Mouse (Mus musculus) layer of hippocampus, adult 2 months (tissue): ENCODE data around the gene Dhx34. TPM values are rescaled to one million over a fixed set of nuclear protein-coding genes. Genes with fewer than 3 reads are reported as not detected.
A peak's percentile ranks its signal among the peaks of the same experiment; 100 is the strongest.

Experiments used
- DNase-seq, 2 experiments: peaks; one replicate each; pipeline ENCODE4 v3.0.0; 2022; ENCODE audit warnings: low spot score in 2 of 2
- H3K27ac ChIP-seq: fragments of 200-600 bp; 2 replicates; pipeline ENCODE4 v1.8.1; 2022
- H3K4me3 ChIP-seq: fragments of 200-600 bp; 2 replicates; pipeline ENCODE4 v1.8.1; 2022; ENCODE audit warnings: mild to moderate bottlenecking
- CTCF ChIP-seq: fragments of 200-600 bp; conservative IDR thresholded peaks from 2 replicates; pipeline ENCODE4 v1.8.1; 2022; ENCODE audit warnings: antibody characterized with exemption, mild to moderate bottlenecking, moderate library complexity
- total RNA-seq, 2 experiments: library from RNA; stranded (reverse); gene quantifications; 2 replicates each; pipeline ENCODE4 v1.2.3; 2021

Dhx34 gene
- total RNA-seq, 2 experiments from 2014 or later, result 12.3 to 12.4 TPM

GRCm38 (mm10) chr7:16244067-16244466, 22.2 kb upstream of the Dhx34 start, which contains the start of gene C5ar2:
C5ar2 (minus strand) TSS chr7:16244154.
- Histone ChIP-seq H3K27ac (peak within 1 kb of the TSS; percentile 39; the same call in 1 of the 2 replicates), H3K4me3 (no peak within 1 kb of the TSS)
- DNase-seq, result no peak
- no peak for TF ChIP-seq CTCF

GRCm38 (mm10) chr7:16242198-16242597, 20.4 kb upstream of the Dhx34 start:
- DNase-seq, result no peak
- H3K27ac ChIP-seq, result no peak overlapping the region
- H3K4me3 ChIP-seq, result no peak overlapping the region
- TF ChIP-seq CTCF, result no peak

DNA sequence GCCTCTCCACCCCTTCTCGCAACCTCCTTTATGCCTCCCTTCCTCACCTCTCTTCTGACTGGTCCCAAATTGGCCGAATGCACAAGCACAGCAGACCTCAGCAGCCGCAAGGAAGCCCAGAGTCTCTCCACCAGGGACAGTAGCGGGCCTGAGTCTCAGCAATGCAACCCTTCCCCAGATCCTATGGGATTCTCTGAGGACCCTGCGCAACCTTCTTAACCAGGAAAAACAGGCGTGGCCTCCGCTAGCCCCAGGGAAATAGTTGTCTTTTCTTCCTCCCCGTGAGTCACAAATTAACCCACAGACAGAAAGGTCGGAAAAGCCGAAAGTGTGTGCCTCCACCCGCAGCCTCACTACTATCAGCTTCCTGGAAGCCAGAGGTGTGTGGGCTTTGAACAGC, 19.9 kb upstream of the Dhx34 start:
- H3K27ac ChIP-seq, result no peak overlapping the region
- peak; percentile 19; the same call in 1 of the 2 replicates for TF ChIP-seq CTCF
- no peak for DNase-seq
- no peak overlapping the region for H3K4me3 ChIP-seq

DNA sequence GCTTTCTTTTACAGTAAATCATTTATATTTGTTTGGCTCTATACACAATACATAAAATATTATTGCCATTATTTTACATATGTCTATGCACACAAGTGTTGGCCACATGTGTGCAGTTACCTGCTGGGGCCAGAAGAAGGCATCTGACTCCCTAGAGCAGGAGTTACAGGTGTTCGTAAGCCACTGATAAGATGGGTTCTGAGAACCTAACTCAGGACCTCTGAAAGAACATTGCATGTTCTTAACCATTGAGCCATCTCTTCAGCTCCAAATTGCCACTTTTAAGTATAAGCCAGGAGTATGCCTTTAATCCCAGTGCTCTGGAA, 19.1 kb upstream of the Dhx34 start:
- no peak overlapping the region for H3K27ac ChIP-seq
- TF ChIP-seq CTCF, result no peak

DNA sequence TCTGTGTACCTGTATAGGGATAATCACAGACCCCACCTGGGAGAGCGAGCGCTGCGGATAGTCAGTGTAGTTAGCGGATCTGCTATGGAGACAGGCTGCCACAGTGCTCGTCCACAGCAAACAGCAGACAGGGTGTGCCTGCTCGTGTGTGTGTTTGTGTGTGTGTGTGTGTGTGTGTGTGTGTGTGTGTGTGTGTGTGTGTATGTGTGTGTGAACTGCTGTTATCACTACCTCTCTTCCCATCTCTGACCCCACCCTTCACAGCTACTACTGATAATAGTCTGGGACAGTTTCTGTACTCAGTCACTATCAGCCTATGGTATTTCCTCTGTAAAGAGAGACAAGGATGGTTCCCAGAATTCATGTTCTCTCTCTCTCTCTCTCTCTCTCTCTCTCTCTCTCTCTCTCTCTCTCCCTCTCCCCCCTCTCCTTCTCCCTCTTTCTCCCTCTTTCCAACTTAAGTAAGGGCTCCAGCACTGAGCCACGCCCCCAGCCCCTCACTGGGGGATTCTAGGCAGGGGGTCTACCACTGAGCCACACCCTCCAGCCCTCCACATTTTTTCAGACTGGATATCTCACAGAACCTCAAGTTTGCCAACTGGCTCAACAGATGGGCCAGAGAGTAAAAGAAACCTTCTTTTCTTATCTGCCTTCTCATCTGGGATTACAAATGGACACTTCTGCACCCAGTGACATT, 18.6 kb upstream of the Dhx34 start:
- Histone ChIP-seq H3K27ac (no peak overlapping the region), H3K4me3 (no peak overlapping the region)
- DNase-seq, result no peak
- TF ChIP-seq CTCF, result no peak

More for the DNA sequence above, 19.1 kb upstream of the Dhx34 start:
- H3K4me3 ChIP-seq, result no peak overlapping the region
- no peak for DNase-seq

DNA sequence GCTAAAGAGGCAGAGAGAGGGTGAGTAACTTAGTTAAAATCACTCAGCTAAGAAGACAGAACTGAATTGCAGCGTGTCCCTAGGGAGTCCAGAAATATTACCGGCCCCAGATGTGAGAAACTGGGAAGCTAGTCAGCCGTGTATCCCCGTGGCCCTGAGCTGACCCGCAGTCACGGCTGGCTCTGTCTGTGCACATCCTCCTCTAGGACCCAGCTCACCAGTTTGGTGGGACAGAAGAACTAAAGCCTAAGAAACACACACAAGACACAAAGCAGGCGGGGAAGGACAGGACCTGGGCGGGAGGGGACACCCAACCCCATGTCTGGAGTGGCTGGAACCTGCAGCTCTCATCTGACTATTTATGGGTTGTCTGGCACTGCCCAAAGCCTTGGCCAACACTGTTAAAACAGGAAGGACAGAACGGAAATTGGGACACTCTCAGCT, 17.7 kb upstream of the Dhx34 start:
- Histone ChIP-seq H3K4me3 (no peak overlapping the region), H3K27ac (0 out of 2 replicates have a peak overlapping the region, but pooled peaks have one; percentile 18)
- no peak for DNase-seq
- no peak for TF ChIP-seq CTCF

DNA sequence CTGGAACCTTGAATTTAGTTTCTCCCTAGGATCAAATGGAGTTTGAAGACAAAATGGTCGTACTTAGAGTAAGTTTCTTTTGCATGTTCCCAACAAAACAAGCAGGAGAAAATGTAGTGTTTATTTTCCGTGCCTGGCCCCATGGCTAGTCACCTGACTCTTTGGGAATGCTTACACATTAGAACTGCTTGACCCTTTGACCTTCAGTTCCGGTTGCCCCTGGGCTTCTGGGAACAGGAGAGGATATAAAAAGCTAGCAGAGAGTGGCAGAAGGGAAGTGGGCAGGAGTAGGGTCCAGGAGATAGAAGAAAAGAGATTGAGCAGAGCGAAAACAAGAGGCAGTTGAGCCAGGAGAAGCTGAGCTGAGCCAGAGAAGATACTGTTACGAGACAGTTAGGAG, 8.0 kb upstream of the Dhx34 start:
- H3K27ac ChIP-seq, result no peak overlapping the region
- TF ChIP-seq CTCF, result no peak
- no peak for DNase-seq
- H3K4me3 ChIP-seq, result no peak overlapping the region

DNA sequence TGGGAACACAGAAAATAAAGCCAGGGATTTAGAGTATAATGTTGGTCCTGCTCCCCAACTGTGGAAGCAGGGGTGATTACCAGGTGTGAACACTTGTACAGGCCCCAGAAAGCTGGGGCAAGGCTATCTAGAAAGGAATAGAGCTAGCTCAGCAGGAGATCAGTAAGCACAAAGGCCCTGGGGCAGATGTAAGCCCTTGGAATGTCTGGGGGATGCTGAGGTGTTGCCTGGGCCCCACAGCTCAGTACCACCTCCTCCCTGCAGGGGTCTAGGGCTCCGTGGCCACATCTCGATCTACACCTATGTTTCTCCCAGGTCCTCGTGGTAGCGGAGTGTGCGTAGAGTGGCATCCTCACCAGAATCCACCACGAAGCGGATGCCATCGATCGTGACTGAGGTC, 7.9 kb downstream of the Dhx34 start:
- no peak overlapping the region for H3K4me3 ChIP-seq
- H3K27ac ChIP-seq, result no peak overlapping the region
- no peak for TF ChIP-seq CTCF
- no peak for DNase-seq

DNA sequence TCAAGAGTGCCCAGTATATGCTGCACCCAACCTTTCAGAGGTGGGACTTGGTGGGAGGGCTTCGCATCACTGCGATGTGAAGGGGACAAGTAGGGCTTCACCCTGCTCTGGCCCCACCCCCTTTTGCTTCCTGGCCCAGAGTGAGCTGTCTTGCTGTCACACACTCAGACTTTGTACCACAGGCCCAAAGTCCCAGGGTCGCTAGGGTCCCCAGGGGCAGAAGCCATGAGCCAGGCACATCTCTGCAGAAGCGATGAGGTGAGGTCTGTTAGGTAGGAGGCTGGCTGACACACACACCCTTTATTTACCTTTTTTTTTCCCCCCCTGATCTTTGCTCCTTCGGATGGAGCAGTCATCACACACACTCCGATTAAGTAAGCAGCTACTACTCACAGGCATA, 8.6 kb downstream of the Dhx34 start:
- no peak for TF ChIP-seq CTCF
- DNase-seq, result no peak
- Histone ChIP-seq H3K27ac (no peak overlapping the region), H3K4me3 (no peak overlapping the region)

DNA sequence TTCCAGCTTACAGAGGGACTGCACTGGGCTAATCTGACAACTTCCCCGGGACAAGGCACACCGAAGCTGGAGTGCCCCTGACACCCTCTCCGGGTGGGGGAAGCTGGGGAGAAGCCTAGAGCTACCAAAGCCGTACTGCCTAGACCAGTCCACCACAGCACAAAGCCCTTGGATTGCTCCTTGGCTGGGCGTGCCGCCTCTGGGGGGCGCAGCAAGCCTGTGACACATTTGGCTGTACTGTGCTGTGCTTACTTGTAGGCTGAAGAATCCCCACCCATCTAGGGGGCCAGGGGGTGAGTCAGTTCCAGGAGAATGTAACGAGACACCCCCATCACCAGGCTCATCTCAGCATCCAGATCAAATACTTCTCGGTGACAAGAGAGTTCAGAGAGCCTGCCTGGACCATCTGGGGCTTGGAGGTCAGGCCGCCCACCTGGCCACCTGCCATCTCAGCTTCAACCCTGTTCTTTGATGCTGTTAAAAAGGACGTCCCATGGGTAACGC, 10.9 kb downstream of the Dhx34 start:
- no peak for DNase-seq
- peak; percentile 48 for TF ChIP-seq CTCF
- no peak overlapping the region for H3K27ac ChIP-seq

GRCm38 (mm10) chr7:16208781-16209665, 12.8 kb downstream of the Dhx34 start:
- no peak for DNase-seq
- Histone ChIP-seq H3K4me3 (no peak overlapping the region), H3K27ac (no peak overlapping the region)
- no peak for TF ChIP-seq CTCF

More for the DNA sequence above, 10.9 kb downstream of the Dhx34 start:
- H3K4me3 ChIP-seq, result no peak overlapping the region

DNA sequence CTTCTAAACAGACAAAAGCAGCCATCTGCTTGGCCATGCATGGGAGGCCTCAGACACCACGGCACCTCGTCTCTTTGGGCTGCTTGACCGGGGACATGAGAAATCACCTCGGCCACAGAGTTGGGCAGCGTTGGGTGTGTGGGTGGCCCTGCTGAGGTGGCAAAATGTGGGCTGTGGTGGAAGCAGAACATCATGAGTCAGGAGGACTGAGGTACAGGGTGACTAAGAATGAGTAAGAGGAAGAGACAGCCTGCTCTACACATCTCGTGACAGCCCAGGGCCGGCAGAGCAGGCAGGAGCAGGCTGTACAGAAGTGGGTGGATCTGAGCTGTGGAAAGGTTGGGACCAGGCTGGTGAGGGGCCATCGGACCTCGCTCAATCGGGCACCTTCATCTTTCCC, 14.3 kb downstream of the Dhx34 start:
- Histone ChIP-seq H3K27ac (peak overlapping the region; percentile 70), H3K4me3 (no peak overlapping the region)
- no peak for TF ChIP-seq CTCF
- peak; percentile 33 to 55 for DNase-seq

DNA sequence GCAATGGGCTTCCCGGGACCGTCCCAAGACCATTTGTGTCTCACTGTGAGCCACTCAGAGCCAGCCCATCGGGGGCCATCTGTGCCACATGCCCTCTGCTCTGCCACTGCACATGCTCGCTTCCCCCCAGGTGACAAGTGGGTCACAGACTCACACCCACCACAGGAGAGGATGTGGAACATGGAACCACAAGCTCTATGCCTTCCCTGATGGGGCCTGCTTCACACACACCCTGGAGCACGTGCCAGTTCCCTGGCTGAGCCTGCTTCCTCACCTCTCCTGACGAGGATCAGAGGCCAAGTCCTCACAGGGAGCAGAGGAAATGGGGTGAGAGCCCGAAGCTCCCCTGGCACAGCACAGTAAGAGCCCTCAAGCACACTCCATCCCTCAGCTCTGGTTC, 14.8 kb downstream of the Dhx34 start:
- no peak for TF ChIP-seq CTCF
- H3K4me3 ChIP-seq, result no peak overlapping the region
- DNase-seq, result no peak
- H3K27ac ChIP-seq, result peak overlapping the region; percentile 70; the same call in 1 of the 2 replicates
